Mouse (Mus musculus) embryo, embryonic 10 days (tissue): Measurements from ENCODE around the gene Gm10972.
"Not testable (repeated sequence)": the region's sequence is repeated elsewhere in the genome, so short reads cannot be mapped to it uniquely, and the experiment has no call there.

Experiments
- DNase-seq: peaks from one replicate; pipeline ENCODE4 v3.0.0-alpha.2; 2015; ENCODE audit warnings: low spot score

The Gm10972 gene

GRCm38 (mm10) chr3:94659142-94659748 is 16.3 kb downstream of the Gm10972 start:
- not testable (repeated sequence) for DNase-seq

GRCm38 (mm10) chr3:94660841-94661240 is 17.9 kb downstream of the Gm10972 start:
- DNase-seq = not testable (repeated sequence)

- DNase-seq = not testable (repeated sequence)
Measured at GRCm38 (mm10) chr3:94665060-94665802, 22.3 kb downstream of the Gm10972 start.

GRCm38 (mm10) chr3:94665896-94666295 is 23.0 kb downstream of the Gm10972 start:
- peak; percentile 25 for DNase-seq

- DNase-seq = not testable (repeated sequence)
Measured at GRCm38 (mm10) chr3:94675101-94675500, 32.2 kb downstream of the Gm10972 start.

GRCm38 (mm10) chr3:94679351-94679841 is 36.5 kb downstream of the Gm10972 start:
- no peak for DNase-seq

GRCm38 (mm10) chr3:94680032-94680431 is 37.1 kb downstream of the Gm10972 start:
- not testable (repeated sequence) for DNase-seq

- no peak for DNase-seq
Measured at GRCm38 (mm10) chr3:94680783-94681182, 37.9 kb downstream of the Gm10972 start.

GRCm38 (mm10) chr3:94683646-94684045 is 40.7 kb downstream of the Gm10972 start:
- no peak for DNase-seq

- DNase-seq = not testable (repeated sequence)
Measured at GRCm38 (mm10) chr3:94685989-94686772, 43.3 kb downstream of the Gm10972 start.

GRCm38 (mm10) chr3:94688698-94689097 is 45.8 kb downstream of the Gm10972 start:
- not testable (repeated sequence) for DNase-seq

- DNase-seq = not testable (repeated sequence)
Measured at GRCm38 (mm10) chr3:94689195-94689594, 46.3 kb downstream of the Gm10972 start.

GRCm38 (mm10) chr3:94690162-94690561 is 47.2 kb downstream of the Gm10972 start:
- DNase-seq = not testable (repeated sequence)

- no peak for DNase-seq
Measured at GRCm38 (mm10) chr3:94690616-94691247, 47.8 kb downstream of the Gm10972 start.

- not testable (repeated sequence) for DNase-seq
Measured at GRCm38 (mm10) chr3:94691694-94692093, 48.8 kb downstream of the Gm10972 start.
